In the genomic region with DNA sequence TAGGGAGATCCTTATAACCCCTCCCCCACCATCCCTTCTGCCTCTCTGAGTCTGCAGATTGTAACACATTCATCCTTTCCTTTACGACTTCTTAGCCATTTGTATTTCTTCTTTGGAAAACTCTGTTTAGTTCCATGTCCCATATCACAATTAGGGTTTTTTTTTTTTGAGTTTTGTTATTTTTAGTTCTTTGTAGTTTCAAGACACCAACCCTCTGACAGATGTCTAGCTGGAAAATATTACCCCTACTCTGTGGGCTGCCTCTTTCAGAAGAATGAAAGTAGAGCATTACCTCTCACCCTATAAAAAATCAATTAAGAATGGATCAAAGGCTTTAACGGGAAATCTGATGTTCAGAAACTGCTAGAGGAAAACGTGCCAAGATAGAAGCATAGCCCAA, we compare ENCODE assay signal across 29 mouse cellular contexts.
"Had no signal": no experiment of that assay in that cellular context is flagged by ENCODE, and none has a peak within 500 bp of the region (broad histone marks: within the 10 kb centered on the region; RNA-seq: fewer than 3 reads in every experiment).

No protein-coding gene starts in this region.

- H3K4me2 ChIP-seq: limb, embryonic 12.5 days; limb, embryonic 13.5 days; limb, embryonic 15.5 days; liver, embryonic 11.5 days; liver, embryonic 12.5 days; liver, embryonic 13.5 days; liver, embryonic 15.5 days; lung, embryonic 14.5 days; lung, embryonic 15.5 days; midbrain, embryonic 11.5 days; midbrain, embryonic 12.5 days; midbrain, embryonic 13.5 days; midbrain, embryonic 15.5 days had no signal

- DNase-seq: left cerebral cortex, postnatal 4 days; liver; liver, embryonic 13.5 days; liver, postnatal 0 days; lung, adult 18-20 months; lung, adult 2 months; lung, embryonic 14.5 days; lung, postnatal 10 days; lung, postnatal 14 days; lung, postnatal 36 days; lung, postnatal 4 days; midbrain, embryonic 14.5 days had no signal

- H3K9me3 ChIP-seq: limb, embryonic 10.5 days; limb, embryonic 12.5 days; limb, embryonic 13.5 days; limb, embryonic 15.5 days; liver, embryonic 12.5 days; liver, embryonic 13.5 days; liver, embryonic 15.5 days; lung, embryonic 15.5 days; megakaryocyte, embryonic 14.5 days; midbrain, embryonic 10.5 days; midbrain, embryonic 12.5 days; midbrain, embryonic 13.5 days; midbrain, embryonic 15.5 days had no signal

- H3K9ac ChIP-seq: limb, embryonic 12.5 days; limb, embryonic 13.5 days; limb, embryonic 15.5 days; liver, embryonic 12.5 days; liver, embryonic 13.5 days; liver, embryonic 14.5 days; liver, embryonic 15.5 days; liver, postnatal 0 days; lung, embryonic 14.5 days; lung, embryonic 15.5 days; midbrain, embryonic 12.5 days; midbrain, embryonic 13.5 days; midbrain, embryonic 15.5 days had no signal

- H3K4me1 ChIP-seq: limb, embryonic 10.5 days; limb, embryonic 12.5 days; limb, embryonic 13.5 days; limb, embryonic 15.5 days; liver, embryonic 12.5 days; liver, embryonic 13.5 days; liver, embryonic 15.5 days; lung, embryonic 15.5 days; megakaryocyte, embryonic 14.5 days; midbrain, embryonic 10.5 days; midbrain, embryonic 12.5 days; midbrain, embryonic 13.5 days; midbrain, embryonic 15.5 days had no signal

- H3K27ac ChIP-seq: limb, embryonic 10.5 days; limb, embryonic 12.5 days; limb, embryonic 13.5 days; limb, embryonic 15.5 days; liver, embryonic 12.5 days; liver, embryonic 13.5 days; liver, embryonic 14.5 days; liver, embryonic 15.5 days; lung, embryonic 15.5 days; macrophage; midbrain, embryonic 10.5 days; midbrain, embryonic 12.5 days; midbrain, embryonic 13.5 days; midbrain, embryonic 15.5 days had no signal

- H3K4me3 ChIP-seq: limb, embryonic 10.5 days; limb, embryonic 12.5 days; limb, embryonic 13.5 days; limb, embryonic 15.5 days; liver, embryonic 12.5 days; liver, embryonic 13.5 days; liver, embryonic 15.5 days; lung, embryonic 15.5 days; megakaryocyte, embryonic 14.5 days; midbrain, embryonic 10.5 days; midbrain, embryonic 12.5 days; midbrain, embryonic 13.5 days; midbrain, embryonic 15.5 days; myocyte had no signal

- H3K27me3 ChIP-seq: limb, embryonic 12.5 days; limb, embryonic 13.5 days; limb, embryonic 15.5 days; liver, embryonic 12.5 days; liver, embryonic 13.5 days; liver, embryonic 15.5 days; lung, embryonic 15.5 days; megakaryocyte, embryonic 14.5 days; midbrain, embryonic 12.5 days; midbrain, embryonic 13.5 days; midbrain, embryonic 15.5 days had no signal

- H3K36me3 ChIP-seq: limb, embryonic 10.5 days; limb, embryonic 12.5 days; limb, embryonic 13.5 days; limb, embryonic 15.5 days; liver, embryonic 12.5 days; liver, embryonic 13.5 days; liver, embryonic 15.5 days; lung, embryonic 15.5 days; midbrain, embryonic 10.5 days; midbrain, embryonic 12.5 days; midbrain, embryonic 13.5 days; midbrain, embryonic 15.5 days had no signal
